Mouse (Mus musculus) colon, adult 2 months (tissue): ENCODE data around the gene Tagap. TPM values are rescaled to one million over a fixed set of nuclear protein-coding genes. Genes with fewer than 3 reads are reported as not detected.

ENCODE experiments used
- polyA plus RNA-seq: library from polyadenylated mRNA; depleted of rRNA; stranded (reverse); fragments of >200 nt; gene quantifications from 2 replicates; pipeline ENCODE4 v1.2.3, GENCODE M21; 2012; rRNA removed

Gene Tagap
- 2.2 and 2.8 TPM in 2 replicates for polyA plus RNA-seq

DNA sequence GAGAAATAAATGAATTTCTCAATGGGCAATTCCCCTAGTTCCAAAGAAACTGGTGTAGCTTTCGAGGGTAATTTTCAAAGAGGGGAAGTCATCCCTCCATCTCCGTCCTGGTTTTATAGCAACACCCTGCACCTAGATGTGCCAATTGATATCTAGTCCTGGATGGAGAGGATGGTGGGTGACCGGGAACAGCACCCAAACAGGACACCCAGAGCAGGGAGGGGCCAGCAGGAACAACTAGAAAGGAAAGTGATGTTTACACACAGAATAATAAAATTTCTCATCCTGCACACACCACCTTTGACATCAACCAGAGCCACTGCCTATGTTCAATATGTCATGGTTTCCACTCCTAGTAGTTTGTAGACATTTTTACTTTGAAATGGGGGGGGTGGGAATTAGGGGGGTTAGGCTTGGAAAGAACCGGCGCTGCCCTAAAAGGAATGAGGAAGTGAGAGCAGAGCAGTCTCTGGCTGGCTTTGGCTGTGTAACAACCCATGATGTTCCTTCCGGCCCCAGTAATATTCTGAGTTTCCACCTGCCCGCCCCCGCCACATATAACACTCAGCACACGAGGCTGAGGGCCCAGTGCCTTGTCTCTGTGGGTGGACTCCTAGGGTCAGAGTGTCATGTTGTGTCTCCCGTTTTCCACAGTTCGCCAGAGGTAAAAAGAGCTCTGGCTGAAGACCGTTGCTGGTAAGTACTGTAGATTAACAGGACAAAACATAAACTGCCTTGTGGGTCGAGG lies at the start of gene Tagap:
Gene Tagap (plus strand): TSS at position 588 of the 748 bp plus-strand sequence.

DNA sequence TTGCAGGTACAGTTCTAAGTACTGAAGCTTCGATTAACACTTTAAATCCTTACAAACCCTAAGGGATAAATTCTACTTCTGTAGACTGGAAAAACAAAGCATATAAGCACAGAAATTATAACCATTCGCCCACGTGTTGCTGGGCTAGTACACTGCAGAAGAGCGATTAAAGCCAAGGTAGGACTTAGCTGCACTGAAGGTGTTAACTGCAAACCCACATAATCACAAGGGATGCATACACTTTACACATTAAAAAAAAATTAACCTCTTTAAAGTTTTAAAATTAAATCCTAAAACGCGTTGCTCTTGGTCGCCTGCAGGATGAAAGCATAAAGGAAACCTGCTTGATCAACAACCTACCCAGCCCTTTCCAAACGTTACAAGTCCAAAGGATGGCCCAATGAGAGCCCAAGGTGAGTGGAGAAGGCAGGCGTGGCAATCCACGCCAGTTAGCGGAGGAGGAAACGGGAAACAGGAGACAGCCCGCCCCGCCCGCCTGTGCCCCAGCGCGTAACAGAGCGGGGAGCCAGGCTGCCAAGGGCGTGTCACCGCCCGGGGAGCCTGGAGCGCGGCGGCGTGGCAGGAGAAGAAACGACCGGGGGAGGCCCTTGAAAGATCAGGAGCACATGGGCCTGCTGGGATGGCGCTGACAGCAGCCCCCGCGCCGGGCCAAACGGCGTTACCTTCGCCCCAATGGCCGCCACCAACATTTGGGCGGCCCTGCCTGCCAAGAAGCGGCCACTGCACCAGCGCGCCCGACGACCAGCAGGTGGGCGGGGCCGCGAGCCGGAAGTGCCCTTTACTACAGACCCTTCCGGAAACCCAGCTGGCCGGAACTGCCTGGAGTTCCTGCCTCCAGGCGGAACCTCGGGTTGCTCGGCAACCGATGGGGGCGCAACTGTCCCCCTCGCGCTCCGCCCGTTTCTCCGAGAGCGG lies 19.6 kb downstream of the Tagap start, which contains the start of gene Rsph3a:
Gene Rsph3a (plus strand): TSS at position 498 of the 936 bp plus-strand sequence.

Other genes with a start within 250 kb of the Tagap start
- gene Fndc1, start 98.7 kb upstream of the Tagap start, polyA plus RNA-seq: 19.9 and 29.6 TPM in 2 replicates
- 107 and 131 TPM in 2 replicates for gene Rsph3a, start 19.6 kb downstream of the Tagap start, polyA plus RNA-seq
- 5.1 and 5.2 TPM in 2 replicates for gene Gm49673, start 221.8 kb downstream of the Tagap start, polyA plus RNA-seq
- gene Rnaset2a, start 222.1 kb downstream of the Tagap start, polyA plus RNA-seq: 79.7 and 89.6 TPM in 2 replicates
- 0.94 and 1.2 TPM in 2 replicates for gene Fgfr1op, start 239.5 kb downstream of the Tagap start, polyA plus RNA-seq